Mouse (Mus musculus) liver, embryonic 12.5 days (tissue): ENCODE data around the gene Erg. TPM values are rescaled to one million over a fixed set of nuclear protein-coding genes. Genes with fewer than 3 reads are reported as not detected.

Source experiments
- ATAC-seq: fragments of 200-750 bp; cut with Nextera tagmentation; 2 replicates; pipeline ENCODE4 v1.8.0; 2017; ENCODE audit warnings: moderate number of reproducible peaks, mild to moderate bottlenecking, moderate library complexity
- H3K27ac ChIP-seq: fragments of 300-500 bp; sonication (generic); 2 replicates; pipeline ENCODE4 v1.5.1; 2016; ENCODE audit warnings: mild to moderate bottlenecking
- H3K27me3 ChIP-seq: fragments of 300-500 bp; sonication (generic); replicated peaks from 2 replicates; pipeline ENCODE4 v1.6.1; 2016; ENCODE audit warnings: mild to moderate bottlenecking, moderate library complexity
- H3K36me3 ChIP-seq: fragments of 300-500 bp; sonication (generic); 2 replicates; pipeline ENCODE4 v1.6.1; 2016; ENCODE audit warnings: mild to moderate bottlenecking, moderate library complexity
- H3K4me1 ChIP-seq: fragments of 300-500 bp; sonication (generic); 2 replicates; pipeline ENCODE4 v1.6.1; 2016
- H3K4me2 ChIP-seq: fragments of 300-500 bp; sonication (generic); 2 replicates; pipeline ENCODE4 v1.6.1; 2016; ENCODE audit warnings: mild to moderate bottlenecking, moderate library complexity
- H3K4me3 ChIP-seq: fragments of 300-500 bp; sonication (generic); 2 replicates; pipeline ENCODE4 v1.5.1; 2016; ENCODE audit warnings: mild to moderate bottlenecking, moderate library complexity
- H3K9ac ChIP-seq: fragments of 300-500 bp; sonication (generic); 2 replicates; pipeline ENCODE4 v1.6.1; 2016; ENCODE audit warnings: mild to moderate bottlenecking, moderate library complexity
- H3K9me3 ChIP-seq: fragments of 300-500 bp; sonication (generic); replicated peaks from 2 replicates; pipeline ENCODE4 v1.6.1; 2016; ENCODE audit warnings: mild to moderate bottlenecking, moderate library complexity
- WGBS: fragments of 180-500 bp; shearing (Covaris S2); methylation state at CpG from one replicate; pipeline ENCODE4 v1.1.7; 2016; ENCODE audit not compliant: insufficient replicate concordance; 5-methylcytosine and 5-hydroxymethylcytosine counted together
- polyA plus RNA-seq: library from polyadenylated mRNA; unstranded; fragments of >200 nt; fragmentation: Nextera tagmentation; extraction: Ambion mirVana; gene quantifications from 2 replicates; pipeline ENCODE4 v1.2.1, GENCODE M21; 2016

The Erg gene
- polyA plus RNA-seq, 1 experiment from 2014 or later: 1.4 TPM

DNA sequence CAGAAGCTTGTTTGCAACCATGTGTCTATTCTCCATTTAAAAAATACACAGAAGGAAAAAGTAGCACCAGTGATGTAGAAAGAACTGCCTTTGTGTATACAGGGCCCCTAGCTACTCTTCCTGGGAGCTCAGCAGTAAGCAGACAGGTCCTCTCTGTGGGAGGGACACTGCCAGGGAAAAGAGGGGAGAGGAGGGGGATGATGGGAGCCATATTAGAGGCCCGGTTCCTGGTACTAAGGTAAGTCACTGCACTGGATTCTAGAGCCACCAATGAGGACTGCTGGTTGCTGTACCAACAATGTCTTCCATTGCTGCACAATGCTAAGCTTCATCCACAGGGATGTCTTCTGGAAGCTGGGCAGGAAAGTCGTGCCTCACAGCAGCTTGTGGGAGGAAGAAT lies 80.3 kb downstream of the Erg start:
- ATAC-seq: no peak
- 33% methylated on average over 2 of the region's 2 CpGs for WGBS
- no peaks in the 10 kb centered on the region for H3K9me3 ChIP-seq
- H3K36me3 ChIP-seq: no peaks in the 10 kb centered on the region
- no peak overlapping the region for H3K27ac ChIP-seq
- H3K4me3 ChIP-seq: no peak overlapping the region
- H3K27me3 ChIP-seq: no peaks in the 10 kb centered on the region
- no peak overlapping the region for H3K9ac ChIP-seq
- H3K4me2 ChIP-seq: no peak overlapping the region
- no peaks in the 10 kb centered on the region for H3K4me1 ChIP-seq

DNA sequence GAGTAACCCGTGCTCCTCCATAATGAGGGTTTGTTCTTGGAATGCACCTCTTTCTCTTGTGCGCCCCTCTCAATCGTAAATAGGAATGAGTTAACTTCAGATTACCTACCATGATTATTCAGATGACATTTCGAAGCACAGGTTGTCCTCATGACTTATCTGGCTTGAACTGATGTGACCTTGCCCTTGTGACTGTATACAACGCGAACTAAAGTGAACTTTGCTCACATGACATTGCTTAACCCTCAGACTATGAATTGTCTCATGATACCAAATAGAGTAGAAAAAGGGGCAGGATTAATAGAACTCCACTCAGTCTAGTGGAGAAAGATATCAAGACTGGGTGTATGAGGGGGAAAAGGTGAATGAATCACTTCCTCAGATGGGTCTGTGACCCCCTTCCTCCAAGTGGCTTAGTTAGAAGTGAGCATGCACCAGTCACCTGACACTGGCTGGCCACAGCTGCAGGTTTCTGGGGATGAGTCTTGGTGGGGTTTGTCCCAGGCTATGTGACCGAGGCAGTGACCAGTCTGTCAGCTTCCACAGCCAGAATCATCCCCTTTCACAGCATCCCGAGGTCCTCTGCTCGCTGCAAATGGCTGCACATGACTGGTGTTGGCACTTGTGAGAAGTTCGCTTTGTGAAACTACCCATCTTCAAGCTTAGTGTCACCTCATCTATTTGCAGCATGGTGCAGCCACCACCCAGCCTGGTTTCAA lies 89.7 kb downstream of the Erg start:
- no peak overlapping the region for H3K4me3 ChIP-seq
- H3K9me3 ChIP-seq: no peaks in the 10 kb centered on the region
- no peaks in the 10 kb centered on the region for H3K27me3 ChIP-seq
- H3K27ac ChIP-seq: no peak overlapping the region
- no peak overlapping the region for H3K4me2 ChIP-seq
- no peaks in the 10 kb centered on the region for H3K36me3 ChIP-seq
- WGBS: 64% methylated on average over 10 of the region's 10 CpGs
- ATAC-seq: no peak
- H3K9ac ChIP-seq: no peak overlapping the region
- H3K4me1 ChIP-seq: no peaks in the 10 kb centered on the region

DNA sequence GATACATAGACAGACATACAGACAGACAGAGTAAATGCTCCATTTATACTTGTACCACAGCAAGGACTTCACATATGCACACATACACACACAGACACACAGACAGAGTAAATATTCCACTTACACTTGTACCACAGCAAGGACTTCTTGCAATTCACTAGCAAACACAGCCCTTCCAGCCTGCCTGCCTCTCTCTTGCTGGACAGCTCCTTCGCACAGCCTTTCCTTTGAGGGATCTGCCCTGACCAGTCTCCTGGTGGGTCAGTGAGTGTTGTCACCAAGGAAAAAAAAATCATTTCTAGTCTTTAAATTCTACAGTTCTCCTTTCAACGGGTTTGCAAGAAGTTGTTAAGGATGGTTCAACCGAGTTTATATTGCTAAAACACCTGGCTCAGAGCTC lies 92.3 kb downstream of the Erg start:
- H3K36me3 ChIP-seq: no peaks in the 10 kb centered on the region
- no peaks in the 10 kb centered on the region for H3K27me3 ChIP-seq
- no peak overlapping the region for H3K4me2 ChIP-seq
- no peak overlapping the region for H3K4me3 ChIP-seq
- ATAC-seq: no peak
- no peak overlapping the region for H3K9ac ChIP-seq
- WGBS: 37% methylated on average over 3 of the region's 3 CpGs
- H3K4me1 ChIP-seq: no peaks in the 10 kb centered on the region
- H3K27ac ChIP-seq: no peak overlapping the region
- no peaks in the 10 kb centered on the region for H3K9me3 ChIP-seq

DNA sequence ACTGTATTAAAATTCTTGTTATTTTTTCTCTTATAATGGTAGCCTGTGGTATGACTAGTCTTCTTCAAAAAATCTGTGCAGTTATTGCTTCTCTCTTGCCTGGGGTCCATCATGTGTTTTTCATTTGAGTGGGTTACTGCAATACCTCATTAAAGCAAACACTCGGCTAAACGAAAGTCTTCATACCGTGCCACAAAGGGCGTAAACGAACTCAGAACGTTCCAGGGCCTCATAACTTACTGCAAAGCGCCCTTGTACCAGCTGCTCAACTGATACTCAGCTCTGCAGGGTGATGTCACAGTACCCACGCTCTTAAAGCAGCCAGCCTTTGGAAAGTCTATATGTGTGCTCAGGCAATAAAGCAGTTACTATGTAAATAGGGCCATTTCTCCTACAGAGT lies 93.1 kb downstream of the Erg start:
- Histone ChIP-seq H3K4me2 (no peak overlapping the region), H3K36me3 (no peaks in the 10 kb centered on the region), H3K4me1 (no peaks in the 10 kb centered on the region), H3K9me3 (no peaks in the 10 kb centered on the region), H3K27ac (no peak overlapping the region), H3K4me3 (no peak overlapping the region), H3K9ac (no peak overlapping the region), H3K27me3 (no peaks in the 10 kb centered on the region)
- ATAC-seq: no peak
- WGBS: 75% methylated on average over 8 of the region's 8 CpGs

DNA sequence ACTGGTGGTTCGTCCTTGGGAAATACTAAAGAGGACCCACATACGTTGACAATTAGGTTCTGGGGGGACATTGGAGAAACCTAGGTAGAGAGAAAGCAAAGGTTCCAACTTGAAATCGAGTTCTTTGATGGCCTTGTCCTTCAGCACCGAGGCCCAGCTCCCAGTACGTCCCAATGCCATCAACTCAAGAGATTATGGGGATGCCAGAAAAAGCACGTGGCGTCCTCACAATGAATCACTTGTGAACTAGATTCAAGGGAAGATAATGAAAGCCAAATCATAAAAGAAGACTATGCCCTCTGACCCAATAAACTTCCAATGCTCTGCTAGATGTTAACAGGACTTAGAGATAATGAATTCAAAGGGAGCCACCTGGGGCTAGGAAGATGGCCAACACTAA lies 94.2 kb downstream of the Erg start:
- Histone ChIP-seq H3K9me3 (no peaks in the 10 kb centered on the region), H3K36me3 (no peaks in the 10 kb centered on the region), H3K4me1 (no peaks in the 10 kb centered on the region), H3K4me2 (no peak overlapping the region), H3K4me3 (no peak overlapping the region), H3K9ac (no peak overlapping the region), H3K27ac (no peak overlapping the region), H3K27me3 (no peaks in the 10 kb centered on the region)
- 68% methylated on average over 7 of the region's 7 CpGs for WGBS
- no peak for ATAC-seq

DNA sequence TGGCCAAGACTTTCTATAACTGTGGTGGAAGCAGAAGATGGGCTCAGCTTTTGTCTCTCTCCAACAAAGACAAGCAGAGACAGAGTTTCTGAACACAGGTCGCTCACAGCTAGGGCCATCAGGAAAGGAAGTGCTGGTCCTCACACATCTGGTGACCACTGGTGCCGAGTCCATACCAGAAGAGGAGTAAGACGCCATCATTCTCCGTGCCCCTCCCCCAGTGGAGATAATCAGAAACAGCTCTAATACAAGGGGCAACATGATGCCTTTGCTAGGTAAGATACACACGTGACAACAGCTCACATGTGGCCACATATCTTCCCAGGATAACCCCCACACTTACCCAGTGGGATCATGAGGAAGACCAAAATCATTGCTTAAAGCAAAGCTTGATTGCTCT lies 96.0 kb downstream of the Erg start:
- no peak overlapping the region for H3K4me3 ChIP-seq
- WGBS: 53% methylated on average over 5 of the region's 5 CpGs
- no peaks in the 10 kb centered on the region for H3K27me3 ChIP-seq
- no peak overlapping the region for H3K9ac ChIP-seq
- no peaks in the 10 kb centered on the region for H3K4me1 ChIP-seq
- no peak overlapping the region for H3K27ac ChIP-seq
- H3K4me2 ChIP-seq: no peak overlapping the region
- H3K9me3 ChIP-seq: no peaks in the 10 kb centered on the region
- no peaks in the 10 kb centered on the region for H3K36me3 ChIP-seq
- no peak for ATAC-seq

DNA sequence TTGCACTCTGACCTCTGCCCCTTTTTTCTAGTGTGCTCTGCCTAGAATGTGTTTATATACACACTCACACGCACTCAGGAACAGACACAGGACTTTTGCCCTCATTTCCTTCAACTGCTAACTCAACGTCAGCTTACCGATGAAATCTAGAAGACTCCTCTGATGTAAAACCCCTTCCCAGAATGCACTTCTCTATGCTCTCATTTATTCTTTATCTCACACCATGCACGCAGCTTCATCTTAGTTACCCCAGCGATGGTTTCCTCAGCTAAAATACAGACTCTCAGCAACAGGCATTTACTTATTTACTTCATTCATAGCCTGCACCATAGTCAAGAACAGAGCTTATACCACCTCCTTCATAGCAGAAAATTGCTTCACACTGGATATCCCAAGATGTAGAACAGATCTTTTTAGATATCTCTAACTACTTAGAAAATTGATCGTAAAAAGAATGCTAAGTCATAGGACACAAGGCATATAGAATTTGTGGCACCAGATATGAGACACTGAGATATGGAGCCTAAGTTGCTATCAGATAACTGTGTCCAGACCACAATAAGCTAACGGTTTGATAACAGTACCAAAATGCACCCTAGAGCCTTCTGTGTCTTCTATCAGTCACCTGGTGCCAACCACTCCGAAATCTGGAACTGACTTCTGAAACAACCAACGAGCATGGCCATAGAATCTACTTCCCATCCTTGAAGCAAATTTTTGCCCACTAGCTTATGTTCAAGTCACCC lies 98.6 kb downstream of the Erg start:
- Histone ChIP-seq H3K4me1 (no peaks in the 10 kb centered on the region), H3K4me2 (no peak overlapping the region), H3K27ac (no peak overlapping the region), H3K4me3 (no peak overlapping the region), H3K27me3 (no peaks in the 10 kb centered on the region), H3K9ac (no peak overlapping the region), H3K9me3 (no peaks in the 10 kb centered on the region), H3K36me3 (no peaks in the 10 kb centered on the region)
- 54% methylated on average over 9 of the region's 9 CpGs for WGBS
- no peak for ATAC-seq

DNA sequence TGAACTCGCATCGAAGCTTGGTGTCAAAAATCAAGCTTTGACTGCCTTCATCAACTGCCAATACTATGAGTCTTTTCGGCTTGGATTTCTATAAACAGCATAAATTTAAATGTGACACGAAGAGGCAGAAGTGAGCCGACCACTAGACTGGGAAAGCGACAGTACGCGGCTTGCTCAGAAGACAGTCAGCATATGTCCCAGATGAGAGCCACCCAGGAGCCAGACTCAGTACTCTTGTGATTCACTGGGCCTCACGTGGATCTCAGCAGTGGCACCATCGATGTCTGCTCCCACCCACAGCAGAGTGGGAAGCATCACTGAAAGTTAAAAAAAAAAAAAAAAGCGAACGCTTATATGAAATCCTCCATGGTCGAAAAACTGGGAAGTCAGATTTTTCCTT lies 105.2 kb downstream of the Erg start:
- WGBS: 84% methylated on average over 13 of the region's 13 CpGs
- no peaks in the 10 kb centered on the region for H3K27me3 ChIP-seq
- no peak for ATAC-seq
- no peaks in the 10 kb centered on the region for H3K4me1 ChIP-seq
- no peak overlapping the region for H3K27ac ChIP-seq
- no peak overlapping the region for H3K4me3 ChIP-seq
- H3K4me2 ChIP-seq: no peak overlapping the region
- no peak overlapping the region for H3K9ac ChIP-seq
- H3K36me3 ChIP-seq: no peaks in the 10 kb centered on the region
- no peaks in the 10 kb centered on the region for H3K9me3 ChIP-seq

DNA sequence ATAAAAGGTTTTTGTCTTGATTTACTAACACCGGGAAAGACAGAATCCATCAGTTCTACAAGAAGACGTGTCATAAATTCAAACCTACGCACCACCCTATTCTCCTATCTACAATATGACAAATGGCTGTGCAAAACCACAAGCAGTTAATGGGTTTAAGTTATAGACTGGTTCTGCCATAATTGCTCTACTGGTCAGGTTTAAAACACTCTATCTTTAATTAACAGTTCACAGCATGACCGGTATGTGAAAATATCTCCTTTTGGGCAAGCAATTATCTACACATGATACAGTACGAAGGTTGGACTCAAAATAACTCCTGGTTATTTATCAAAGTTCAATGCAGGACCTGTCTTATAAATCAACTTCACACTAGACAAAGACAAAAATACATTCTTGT lies 107.8 kb downstream of the Erg start:
- Histone ChIP-seq H3K9me3 (no peaks in the 10 kb centered on the region), H3K27me3 (no peaks in the 10 kb centered on the region), H3K4me1 (no peaks in the 10 kb centered on the region), H3K9ac (no peak overlapping the region), H3K36me3 (no peaks in the 10 kb centered on the region), H3K4me2 (no peak overlapping the region), H3K27ac (no peak overlapping the region), H3K4me3 (no peak overlapping the region)
- ATAC-seq: no peak
- WGBS: 52% methylated on average over 5 of the region's 5 CpGs

DNA sequence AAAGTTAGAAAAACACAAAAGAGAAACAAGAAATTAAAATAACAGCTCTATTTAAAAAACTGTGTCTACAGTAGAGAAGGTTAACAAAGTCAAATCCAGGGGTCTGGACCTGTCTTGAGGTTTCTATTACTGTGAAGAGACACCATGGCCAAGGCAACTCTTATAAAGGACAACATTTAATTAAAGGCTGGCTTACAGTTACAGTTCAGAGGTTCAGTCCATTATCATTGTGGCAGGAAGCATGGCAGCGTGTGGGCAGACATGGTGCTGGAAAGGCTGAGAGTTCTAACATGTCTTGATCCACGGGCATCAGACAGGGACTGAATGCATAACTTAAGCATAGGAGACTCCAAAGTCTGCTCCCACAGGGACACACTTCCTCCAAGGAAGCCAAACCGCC lies 111.4 kb downstream of the Erg start:
- H3K27me3 ChIP-seq: no peaks in the 10 kb centered on the region
- no peak overlapping the region for H3K4me2 ChIP-seq
- WGBS: 70% methylated on average over 3 of the region's 3 CpGs
- no peak overlapping the region for H3K27ac ChIP-seq
- H3K4me3 ChIP-seq: no peak overlapping the region
- no peaks in the 10 kb centered on the region for H3K9me3 ChIP-seq
- no peak overlapping the region for H3K9ac ChIP-seq
- ATAC-seq: no peak
- H3K4me1 ChIP-seq: no peaks in the 10 kb centered on the region
- H3K36me3 ChIP-seq: no peaks in the 10 kb centered on the region

DNA sequence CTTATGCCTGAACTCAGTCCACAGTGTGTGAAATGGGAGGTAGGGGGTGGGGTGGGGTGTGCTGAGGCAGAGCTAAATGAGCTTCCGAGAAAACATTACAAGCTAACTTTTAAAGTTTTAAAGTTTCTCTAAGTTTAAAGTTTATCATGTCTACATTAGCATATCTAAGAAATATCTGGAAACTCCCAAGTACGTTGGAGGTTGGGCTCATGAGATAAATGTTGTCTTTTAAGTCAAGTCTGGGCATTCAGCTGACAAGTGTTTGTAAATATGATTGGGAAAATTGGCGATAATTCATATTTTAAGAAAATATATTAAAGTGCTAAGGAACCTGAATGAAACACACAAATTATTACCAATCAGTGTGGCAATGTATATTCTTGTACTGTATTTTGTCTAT lies 112.4 kb downstream of the Erg start:
- H3K4me1 ChIP-seq: no peaks in the 10 kb centered on the region
- no peak for ATAC-seq
- H3K27me3 ChIP-seq: no peaks in the 10 kb centered on the region
- H3K27ac ChIP-seq: no peak overlapping the region
- WGBS: 71% methylated on average over 3 of the region's 3 CpGs
- no peak overlapping the region for H3K4me2 ChIP-seq
- H3K9ac ChIP-seq: no peak overlapping the region
- no peak overlapping the region for H3K4me3 ChIP-seq
- H3K9me3 ChIP-seq: no peaks in the 10 kb centered on the region
- no peaks in the 10 kb centered on the region for H3K36me3 ChIP-seq

DNA sequence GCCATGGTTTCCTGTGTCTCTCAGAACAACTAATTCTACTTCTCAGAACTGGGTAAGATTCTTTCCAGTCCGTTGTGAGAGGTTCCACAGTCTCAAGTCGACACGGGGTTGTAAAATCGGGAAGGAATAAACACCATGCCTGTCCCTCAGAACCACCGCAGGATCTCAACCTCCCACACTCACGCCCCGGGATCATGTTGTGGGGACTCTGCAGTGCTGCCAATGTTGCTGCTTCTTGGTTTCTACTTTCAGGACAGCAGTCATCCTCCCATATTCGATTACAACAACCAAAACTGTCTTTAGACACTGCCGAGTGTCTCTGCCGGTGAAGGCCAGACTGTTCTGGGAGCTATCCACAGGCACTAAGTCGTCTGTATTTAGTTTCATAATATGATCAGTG lies 113.6 kb downstream of the Erg start:
- no peak overlapping the region for H3K4me3 ChIP-seq
- no peak overlapping the region for H3K27ac ChIP-seq
- no peaks in the 10 kb centered on the region for H3K9me3 ChIP-seq
- ATAC-seq: no peak
- H3K27me3 ChIP-seq: no peaks in the 10 kb centered on the region
- H3K36me3 ChIP-seq: no peaks in the 10 kb centered on the region
- no peak overlapping the region for H3K9ac ChIP-seq
- H3K4me2 ChIP-seq: no peak overlapping the region
- 78% methylated on average over 11 of the region's 11 CpGs for WGBS
- no peaks in the 10 kb centered on the region for H3K4me1 ChIP-seq
